Mouse (Mus musculus): Measurements from ENCODE around the gene Csnk1g1. TPM values are rescaled to one million over a fixed set of nuclear protein-coding genes. Genes with fewer than 3 reads are reported as not detected.

The Csnk1g1 gene
- total RNA-seq, 2 experiments from 2014 or later, result 15.8 to 19.3 TPM

DNA sequence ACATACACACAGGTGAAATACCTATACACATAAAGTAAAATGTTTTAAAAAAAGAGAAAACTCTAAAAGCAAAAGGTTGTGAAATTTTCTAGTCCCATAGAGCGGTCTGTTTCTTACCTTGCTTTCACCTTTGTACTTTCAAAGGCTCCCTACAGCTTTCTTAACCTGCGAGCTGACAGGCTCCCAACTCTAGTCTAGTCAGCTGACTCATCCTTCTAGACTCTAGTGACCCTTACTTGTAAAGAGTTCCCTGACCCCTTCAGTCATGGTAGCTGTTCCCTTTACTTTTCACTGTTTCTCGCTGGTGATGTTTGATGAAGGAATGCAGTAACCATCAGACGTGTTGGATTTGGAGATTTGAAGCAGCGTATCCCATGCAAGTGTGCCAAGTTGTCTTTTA, 78.3 kb downstream of the Csnk1g1 start:
- no peak for ATAC-seq (replicated peaks; ENCODE audit: low FRiP score, poor library complexity, severe bottlenecking)

DNA sequence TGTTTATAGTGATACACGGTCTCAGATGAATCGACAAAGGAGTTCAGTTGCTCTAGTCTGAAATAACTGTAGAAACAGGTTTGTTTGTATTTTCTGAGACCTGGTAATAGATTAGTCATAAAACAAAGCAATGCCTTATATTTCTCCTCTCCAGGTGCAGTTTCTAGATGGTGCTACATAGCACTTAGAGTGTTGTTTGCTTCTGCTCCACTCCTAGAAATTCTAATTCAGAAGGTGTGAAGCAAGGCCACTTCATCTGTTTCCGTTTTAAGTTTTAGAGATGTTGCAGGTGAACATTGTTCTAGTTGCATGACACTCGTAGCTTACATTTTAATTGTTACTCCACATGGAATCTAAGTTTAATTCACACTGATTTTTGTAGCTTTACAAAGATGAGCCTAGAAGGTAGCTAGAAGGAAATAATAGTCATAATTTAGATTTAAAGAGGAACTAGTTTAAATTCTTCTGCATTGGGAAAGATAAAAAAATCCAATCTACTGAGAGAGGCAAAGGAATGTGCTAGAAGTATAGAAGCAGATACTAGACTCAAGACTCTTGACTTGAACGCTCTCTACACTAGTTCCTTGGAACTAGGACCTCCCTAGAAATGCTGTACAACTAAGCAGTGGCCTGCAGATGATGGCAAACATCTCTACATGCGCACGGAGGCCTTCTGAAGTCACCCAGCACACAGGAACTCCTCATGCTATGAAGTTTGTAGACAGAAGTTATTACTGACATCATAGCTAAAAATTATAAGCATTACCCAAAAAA, 87.1 kb downstream of the Csnk1g1 start:
- no peak for ATAC-seq (replicated peaks; ENCODE audit: low FRiP score, poor library complexity, severe bottlenecking)

DNA sequence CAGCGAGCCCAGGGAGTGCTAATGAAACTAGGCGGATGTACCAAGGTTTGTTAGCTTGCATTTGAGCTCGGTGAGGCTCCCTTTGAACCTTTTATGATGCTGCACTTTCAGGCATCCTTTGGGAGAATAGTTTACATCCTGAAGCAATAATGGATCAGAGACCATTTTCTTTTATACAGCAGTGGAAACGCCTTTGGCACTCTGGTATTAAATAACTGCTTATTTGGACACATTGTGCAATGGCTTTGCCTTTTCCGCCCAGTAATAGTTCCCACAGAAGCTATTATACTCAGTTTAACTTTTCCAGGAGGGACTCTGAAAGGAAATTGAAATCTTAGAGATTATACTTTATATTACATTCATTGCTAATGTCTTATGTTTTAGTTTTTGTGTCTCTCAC, 90.2 kb downstream of the Csnk1g1 start:
- ATAC-seq (replicated peaks; ENCODE audit: low FRiP score, poor library complexity, severe bottlenecking), result no peak

DNA sequence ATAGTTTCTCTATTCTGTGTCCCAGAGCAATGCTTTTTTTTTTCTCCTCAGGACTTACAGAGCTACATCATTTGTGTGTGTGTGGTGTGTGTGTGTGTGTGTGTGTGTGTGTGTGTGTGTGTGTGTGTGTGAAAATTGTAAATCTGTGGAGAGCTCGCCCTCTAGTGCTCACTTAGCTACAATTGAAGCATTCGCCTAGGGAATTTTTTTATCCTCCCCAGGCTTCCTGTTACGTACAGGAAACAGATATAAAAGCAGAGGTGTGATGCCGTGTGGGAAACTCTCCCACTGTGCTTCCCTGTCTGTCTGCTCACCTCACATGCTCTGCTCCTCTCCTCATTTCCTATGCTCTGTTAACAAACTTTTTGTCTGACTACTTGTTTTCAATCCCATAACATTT, 95.7 kb downstream of the Csnk1g1 start:
- no peak for ATAC-seq (replicated peaks; ENCODE audit: low FRiP score, poor library complexity, severe bottlenecking)

DNA sequence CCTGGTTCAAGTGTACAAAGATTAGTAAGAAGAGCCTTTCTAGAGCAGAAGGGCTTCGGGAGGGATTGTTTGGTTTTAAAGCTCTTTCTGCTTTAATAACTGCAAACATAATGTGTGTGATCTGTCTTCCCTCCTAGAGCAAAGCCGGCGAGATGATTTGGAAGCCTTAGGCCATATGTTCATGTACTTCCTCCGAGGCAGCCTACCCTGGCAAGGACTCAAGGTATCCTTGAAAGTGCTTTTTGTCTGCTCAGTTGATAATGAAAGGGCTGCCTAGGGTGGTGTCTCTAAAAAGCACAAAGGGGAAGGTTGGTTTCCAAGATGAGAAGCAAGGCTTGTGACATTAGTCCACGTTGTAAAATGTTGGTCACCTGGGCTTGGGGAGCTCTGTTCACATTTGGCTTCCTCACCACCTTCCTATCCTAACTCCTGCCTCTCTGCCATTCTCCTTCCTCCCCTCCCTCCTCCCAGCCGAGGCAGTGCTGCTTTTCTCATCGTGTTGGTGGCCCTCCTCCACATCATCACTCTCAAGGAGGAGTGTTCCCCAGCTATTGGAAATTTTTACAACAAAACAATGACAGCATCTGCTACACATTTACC, 99.0 kb downstream of the Csnk1g1 start:
- no peak for ATAC-seq (replicated peaks; ENCODE audit: low FRiP score, poor library complexity, severe bottlenecking)

DNA sequence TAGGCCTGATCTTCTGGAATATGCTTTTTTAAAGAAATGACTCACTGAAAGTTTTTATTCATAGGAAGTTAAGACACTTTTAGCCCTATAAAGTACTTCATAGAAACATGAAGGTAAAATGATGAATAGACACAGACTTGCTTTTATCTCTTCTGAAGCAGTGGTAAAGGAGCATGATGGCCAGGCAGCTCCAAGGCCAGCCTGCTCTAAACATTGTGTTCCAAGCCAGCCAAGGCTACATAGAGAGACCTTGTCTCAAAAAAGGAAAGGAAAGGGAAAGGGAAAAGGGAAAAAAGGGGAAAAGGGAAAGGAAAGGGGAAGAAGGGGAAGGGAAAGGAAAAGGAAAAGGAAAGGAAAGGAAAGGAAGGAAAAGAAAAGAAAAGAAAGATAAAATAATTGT, 111.9 kb downstream of the Csnk1g1 start:
- ATAC-seq (replicated peaks; ENCODE audit: low FRiP score, poor library complexity, severe bottlenecking), result no peak

DNA sequence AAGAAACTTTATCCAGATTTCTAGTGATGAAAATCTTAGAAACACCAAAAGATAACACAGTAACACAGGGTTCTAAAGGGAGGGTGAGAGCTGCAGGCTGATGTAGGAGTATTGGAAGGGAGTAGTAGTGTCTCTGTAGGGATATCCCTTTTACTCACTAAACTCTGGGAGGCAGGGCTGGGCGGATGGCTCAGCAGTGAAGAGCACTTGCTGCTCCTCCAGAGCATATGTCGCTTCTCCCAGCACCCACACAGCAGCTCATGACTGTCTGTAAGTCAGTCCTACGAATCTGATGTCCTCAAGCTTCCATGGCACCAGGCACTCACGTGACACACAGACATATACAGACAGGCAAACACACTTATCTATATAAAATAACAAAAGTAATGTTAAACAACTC, 129.4 kb downstream of the Csnk1g1 start:
- ATAC-seq (replicated peaks; ENCODE audit: low FRiP score, poor library complexity, severe bottlenecking), result no peak

DNA sequence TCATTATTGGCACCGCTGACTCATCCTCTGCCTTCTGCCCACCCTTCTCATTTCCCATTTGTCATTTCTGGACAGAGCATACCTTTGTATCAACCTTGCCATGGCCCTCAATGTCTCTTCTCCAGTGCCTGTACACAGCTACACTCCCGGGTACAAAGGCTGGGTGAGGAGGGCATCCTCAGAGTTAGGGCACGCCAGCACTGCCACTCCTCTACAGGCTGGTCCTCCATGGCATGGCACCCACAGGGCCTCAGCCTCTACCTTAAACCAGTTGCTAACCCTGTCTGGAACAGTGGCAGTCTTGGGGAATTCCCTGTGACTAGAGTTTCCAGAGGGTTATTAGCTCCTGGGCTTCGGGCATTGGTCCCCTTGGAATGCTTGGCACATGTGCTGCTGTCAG, 129.9 kb downstream of the Csnk1g1 start:
- no peak; the same call in 1 of the 2 replicates for ATAC-seq (replicated peaks; ENCODE audit: low FRiP score, poor library complexity, severe bottlenecking)

DNA sequence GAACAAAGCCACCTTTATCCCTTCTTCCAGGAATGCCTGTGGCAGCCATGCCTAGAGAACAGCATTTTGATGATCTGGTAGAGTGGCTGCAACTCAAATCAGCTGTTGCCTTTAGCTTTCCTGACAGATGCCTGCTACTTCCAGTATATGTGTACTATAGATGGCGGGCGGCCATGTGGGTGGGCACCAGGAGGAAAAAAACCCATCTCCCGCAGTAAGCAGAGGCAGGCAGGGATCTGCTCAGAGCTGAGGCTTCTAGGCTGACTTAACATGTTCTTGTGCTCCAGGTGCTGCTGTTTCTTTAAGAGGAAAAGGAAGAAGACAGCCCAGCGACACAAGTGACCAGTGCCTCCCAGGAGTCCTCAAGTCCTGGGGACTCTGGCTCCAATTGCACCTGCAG, 130.6 kb downstream of the Csnk1g1 start:
- no peak for ATAC-seq (replicated peaks; ENCODE audit: low FRiP score, poor library complexity, severe bottlenecking)

DNA sequence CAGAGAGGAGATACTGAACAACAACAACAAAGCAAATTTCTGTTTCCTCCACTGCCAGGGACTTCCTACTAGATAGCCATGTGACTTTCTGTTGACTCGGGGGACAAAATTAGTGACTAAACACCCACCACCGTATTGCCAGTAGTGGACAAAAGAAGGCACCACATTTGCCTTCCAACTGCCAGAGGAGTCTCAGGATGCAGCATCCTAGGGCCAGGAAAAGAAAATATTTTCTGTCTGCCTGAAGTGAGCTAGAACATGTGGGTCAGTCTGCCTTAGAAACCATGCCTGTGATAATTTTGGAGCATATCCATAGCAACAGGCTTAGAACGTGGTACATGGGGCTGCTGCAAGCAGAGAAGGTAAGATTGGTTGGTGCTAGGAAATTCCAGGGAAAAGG, 132.1 kb downstream of the Csnk1g1 start:
- ATAC-seq (replicated peaks; ENCODE audit: low FRiP score, poor library complexity, severe bottlenecking), result no peak

DNA sequence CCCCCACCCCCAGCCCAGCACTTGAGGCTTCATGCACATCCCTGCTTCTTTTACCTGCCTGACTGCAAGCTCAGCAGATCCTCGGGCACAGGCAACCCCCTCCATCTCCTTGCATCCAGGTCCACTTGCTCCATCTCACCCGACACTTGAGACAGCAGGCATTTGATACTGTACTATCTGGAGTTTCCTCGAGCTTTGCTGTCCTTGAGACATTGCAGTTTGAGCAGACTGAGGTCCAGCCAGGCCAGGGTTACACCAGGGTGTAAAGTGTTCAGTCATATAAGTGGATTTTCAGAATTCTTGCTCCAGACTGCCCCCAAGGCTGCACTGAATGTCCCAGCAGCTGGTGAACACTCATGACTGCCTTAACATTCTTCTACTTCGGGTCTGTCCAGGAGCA, 133.6 kb downstream of the Csnk1g1 start:
- ATAC-seq (replicated peaks; ENCODE audit: low FRiP score, poor library complexity, severe bottlenecking), result no peak

DNA sequence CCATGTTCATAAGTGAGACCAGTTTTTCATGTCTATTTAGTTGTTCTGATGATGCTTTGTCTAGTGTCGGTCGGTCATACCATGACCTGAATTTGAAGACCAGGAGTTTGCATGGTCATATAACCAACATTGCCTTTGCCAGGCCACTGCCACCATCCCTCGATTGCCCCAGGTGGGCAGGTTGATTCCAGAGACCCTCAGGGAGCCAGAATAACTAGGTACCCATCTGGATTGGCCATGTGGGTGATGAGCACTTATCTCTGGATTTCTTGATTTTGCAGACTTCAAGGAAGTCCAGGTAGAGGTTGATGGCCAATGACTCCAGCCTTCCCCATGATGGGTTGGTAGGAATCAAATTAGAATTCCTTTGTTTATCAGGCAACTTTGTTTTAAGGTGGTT, 134.5 kb downstream of the Csnk1g1 start:
- no peak for ATAC-seq (replicated peaks; ENCODE audit: low FRiP score, poor library complexity, severe bottlenecking)

DNA sequence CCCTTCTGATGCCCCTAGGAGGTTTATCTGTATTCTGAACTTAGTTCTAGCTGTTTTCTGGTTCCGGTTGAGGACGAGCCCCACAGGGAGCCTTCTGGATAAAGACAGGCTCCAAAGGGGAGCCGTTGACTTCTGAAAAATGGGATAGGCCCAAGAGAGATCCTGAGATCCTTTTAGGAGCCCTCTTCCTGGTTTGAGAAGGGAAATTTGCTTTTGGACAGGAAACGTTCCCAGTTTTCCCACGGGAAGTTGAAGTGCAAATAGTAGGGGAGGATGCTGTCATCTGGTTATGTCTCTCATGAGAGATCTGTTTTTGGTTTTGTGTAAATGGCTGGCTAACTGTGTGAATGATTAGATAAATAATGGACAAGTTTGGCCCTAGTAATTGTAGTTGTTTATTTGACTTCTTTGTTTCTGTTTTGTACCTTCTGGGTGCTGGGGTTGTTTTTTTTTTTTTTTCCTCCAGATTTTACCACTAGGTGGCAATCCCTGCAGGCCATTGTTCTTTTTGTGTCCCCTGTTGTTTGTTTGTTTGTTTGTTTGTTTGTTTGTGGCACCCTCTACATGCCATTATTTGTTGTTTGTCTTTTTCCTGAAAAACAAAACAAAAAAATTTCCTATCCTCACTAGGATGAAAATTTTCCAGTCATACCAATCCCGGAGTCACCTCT, 141.3 kb downstream of the Csnk1g1 start:
- ATAC-seq (replicated peaks; ENCODE audit: low FRiP score, poor library complexity, severe bottlenecking), result no peak

DNA sequence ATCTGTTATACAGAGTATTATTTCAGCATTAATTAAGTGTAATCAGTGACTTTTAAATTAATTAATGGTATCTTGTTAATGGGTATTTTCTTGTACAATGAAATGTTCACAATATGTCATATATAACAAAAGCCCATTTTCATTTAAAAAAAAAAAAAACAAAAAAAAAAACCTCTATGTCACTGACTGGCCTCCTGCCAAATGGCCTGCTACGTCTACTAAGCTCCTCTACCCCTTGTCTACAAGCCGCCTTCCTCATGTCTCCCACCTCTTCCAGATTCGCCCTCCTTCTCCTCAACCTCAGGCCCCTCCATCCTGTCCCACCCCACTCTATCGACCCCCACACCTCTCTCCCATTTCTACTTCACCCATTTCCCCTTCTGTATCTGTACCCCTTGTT, 142.8 kb downstream of the Csnk1g1 start:
- ATAC-seq (replicated peaks; ENCODE audit: low FRiP score, poor library complexity, severe bottlenecking), result no peak

DNA sequence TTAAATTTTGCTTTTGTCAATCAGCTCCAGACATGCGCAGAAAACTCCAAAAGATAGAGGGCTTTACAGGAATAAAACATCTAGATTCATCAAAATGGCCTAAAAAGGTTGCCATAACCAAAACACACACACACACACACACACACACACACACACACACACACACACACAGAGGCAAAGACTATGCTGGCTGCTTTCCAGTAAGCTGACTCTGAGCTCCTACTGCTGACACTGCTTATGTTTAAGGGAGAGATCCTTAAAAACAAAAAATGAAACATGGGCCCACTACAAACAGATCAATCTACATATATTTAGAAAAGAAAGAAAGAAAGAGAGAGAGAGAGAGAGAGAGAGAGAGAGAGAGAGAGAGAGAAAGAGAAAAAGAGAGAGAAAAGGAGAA, 144.0 kb downstream of the Csnk1g1 start:
- no peak for ATAC-seq (replicated peaks; ENCODE audit: low FRiP score, poor library complexity, severe bottlenecking)

DNA sequence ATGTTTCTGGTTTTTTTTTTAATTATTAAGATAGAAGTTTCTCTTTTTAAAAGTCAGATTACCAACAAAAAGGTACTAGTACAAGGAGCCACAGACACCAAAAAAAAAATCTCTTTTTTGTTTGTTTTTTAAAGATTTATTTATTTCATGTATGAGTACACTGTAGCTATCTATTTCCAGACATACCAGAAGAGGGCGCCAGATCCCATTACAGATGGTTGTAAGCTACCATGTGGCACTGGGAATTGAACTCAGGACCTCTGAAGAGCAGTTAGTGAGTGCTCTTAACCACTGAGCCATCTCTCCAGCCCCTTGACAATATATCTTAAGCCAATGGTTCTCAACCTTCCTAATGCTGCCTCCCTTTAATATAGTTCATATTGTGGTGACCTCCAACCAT, 144.9 kb downstream of the Csnk1g1 start:
- no peak for ATAC-seq (replicated peaks; ENCODE audit: low FRiP score, poor library complexity, severe bottlenecking)

DNA sequence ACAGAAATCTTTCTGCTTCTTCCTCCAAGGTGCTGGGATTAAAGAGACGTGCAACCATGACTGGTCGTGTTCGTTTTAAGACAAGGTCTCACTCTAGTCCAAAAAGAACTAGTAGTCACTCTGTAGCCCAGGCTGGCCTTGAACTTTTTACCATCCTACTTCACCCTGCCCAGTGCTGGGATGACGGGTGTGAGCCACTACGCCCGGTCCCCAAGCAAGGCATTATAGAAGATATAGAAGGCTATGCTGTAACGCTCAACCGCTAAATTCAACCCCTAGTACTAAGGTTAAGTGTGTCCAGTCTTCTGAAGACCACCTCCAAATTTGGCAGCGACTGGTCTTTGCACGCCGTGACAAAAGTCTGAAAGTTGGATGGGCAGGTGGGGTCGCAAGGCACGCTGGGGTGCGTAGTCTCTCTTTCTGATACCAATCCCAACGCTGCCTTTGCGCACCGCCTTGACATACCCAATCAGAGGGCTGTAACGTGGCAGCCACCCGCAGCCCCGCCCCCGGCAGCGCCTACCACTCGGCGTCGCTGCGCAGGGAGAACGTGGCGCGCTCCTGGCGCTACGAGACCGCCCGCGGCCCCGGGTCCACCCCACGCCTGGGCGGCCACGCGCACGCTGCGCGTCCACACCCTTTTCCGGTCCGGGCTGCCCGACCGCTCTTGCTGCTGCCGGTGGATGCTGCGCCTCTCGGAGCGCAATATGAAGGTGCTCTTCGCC, 151.0 kb downstream of the Csnk1g1 start, which contains the start of gene Ppib:
Gene Ppib (plus strand): TSS at position 640 of the 725 bp plus-strand sequence.
- ATAC-seq (replicated peaks; ENCODE audit: low FRiP score, poor library complexity, severe bottlenecking), result peak; percentile 94

DNA sequence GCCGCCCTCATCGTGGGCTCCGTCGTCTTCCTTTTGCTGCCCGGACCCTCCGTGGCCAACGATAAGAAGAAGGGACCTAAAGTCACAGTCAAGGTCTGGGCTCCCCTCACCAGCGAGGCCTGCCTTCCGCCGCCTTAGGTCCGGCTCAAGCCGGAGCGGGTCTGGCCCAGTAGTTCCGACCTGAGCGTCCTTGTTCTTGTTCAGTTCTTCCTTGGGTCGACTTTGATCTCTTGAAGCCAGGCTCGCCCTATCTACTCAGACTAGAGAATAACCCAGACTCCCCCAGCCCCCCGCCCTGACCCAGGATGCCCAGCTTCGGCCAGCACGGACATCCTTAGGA, 151.6 kb downstream of the Csnk1g1 start:
- peak; percentile 41 for ATAC-seq (replicated peaks; ENCODE audit: low FRiP score, poor library complexity, severe bottlenecking)

DNA sequence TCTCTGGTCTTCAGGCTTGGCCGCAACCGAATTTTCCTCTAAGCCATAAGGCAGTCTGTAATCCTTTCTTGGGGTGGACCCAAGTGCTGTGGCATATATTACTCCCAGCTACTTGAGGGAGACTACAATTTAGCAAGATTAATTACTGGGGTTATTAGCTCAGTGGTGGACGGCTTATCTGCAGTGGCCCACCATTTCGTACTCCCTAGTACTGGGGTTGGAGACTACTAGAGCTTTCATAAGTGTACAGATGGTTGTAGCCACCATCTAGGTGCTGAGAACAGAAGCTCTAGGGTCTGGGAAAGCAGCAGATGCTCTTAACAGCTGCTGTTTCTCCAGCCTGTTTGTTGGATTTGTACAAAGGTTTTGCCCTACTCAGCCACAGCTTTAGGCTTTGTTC, 152.3 kb downstream of the Csnk1g1 start:
- ATAC-seq (replicated peaks; ENCODE audit: low FRiP score, poor library complexity, severe bottlenecking), result no peak

DNA sequence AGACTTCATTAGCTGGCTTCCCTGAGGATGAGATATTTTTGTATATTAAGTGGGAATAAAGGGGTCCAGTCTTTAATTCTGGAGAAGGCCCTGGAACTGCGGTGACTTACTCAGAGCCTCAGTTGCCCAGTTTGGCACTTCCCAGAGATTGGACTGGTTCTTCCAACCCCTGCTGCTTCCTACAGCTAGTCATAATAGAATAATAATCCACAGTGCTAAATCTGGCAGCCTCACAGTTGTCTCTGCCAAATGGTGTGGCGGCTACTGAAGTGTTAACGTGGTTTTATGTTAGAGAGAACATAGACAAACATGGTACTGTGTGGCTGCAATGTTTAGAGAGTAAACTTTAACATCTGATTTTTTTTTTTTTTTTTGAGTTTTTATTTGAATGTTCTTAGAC, 152.9 kb downstream of the Csnk1g1 start:
- no peak for ATAC-seq (replicated peaks; ENCODE audit: low FRiP score, poor library complexity, severe bottlenecking)

DNA sequence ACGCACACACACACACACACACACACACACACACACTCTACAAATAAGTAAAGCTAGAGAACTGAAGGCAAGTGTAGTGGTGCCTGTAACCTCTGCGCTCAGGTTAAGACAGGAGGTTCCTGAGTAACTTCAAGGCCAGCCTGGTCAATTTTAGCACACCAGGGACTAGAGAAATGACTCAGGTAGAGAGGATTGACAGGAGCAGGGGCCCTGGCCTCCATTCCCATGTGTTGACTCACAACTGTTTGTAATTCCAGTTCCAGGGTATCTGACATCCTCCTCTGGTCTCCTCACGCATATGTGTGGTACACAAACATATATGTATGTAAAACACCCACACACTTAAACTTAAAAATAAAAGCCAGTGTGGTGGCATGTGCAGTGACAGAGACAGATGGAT, 154.7 kb downstream of the Csnk1g1 start:
- no peak for ATAC-seq (replicated peaks; ENCODE audit: low FRiP score, poor library complexity, severe bottlenecking)

Measured in erythroblast, adult 5-6 weeks (primary cell).